Mouse (Mus musculus) spleen, embryonic (tissue): Measurements from ENCODE around the gene Slc12a5.

Experiments used
- CTCF ChIA-PET: fragments of 350-600 bp; sonication (Branson Sonifier 250); formaldehyde crosslinking; loops from one replicate; lab custom pipeline; 2022; lab: Charles Lee

Gene Slc12a5

DNA sequence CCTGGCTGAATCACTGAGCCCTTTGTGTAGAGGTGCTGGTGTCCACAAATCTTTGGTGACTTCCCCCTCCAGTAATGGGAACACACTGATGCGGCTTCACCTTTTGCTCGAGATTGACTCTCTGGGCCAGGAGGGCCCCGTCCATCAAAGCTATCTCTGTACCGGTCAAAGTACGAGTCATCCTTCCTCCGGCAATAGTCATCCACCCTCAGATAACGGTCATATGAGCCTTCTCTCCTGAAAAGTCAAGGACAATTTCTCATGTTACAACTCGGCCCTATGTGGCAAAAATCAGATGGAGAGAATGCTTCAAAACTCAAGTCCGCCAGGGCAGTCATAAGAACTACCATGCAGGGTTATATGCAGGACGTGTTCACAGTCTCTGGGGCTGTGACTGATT lies 49.7 kb downstream of the Slc12a5 start:
- CTCF ChIA-PET: no interaction called here

DNA sequence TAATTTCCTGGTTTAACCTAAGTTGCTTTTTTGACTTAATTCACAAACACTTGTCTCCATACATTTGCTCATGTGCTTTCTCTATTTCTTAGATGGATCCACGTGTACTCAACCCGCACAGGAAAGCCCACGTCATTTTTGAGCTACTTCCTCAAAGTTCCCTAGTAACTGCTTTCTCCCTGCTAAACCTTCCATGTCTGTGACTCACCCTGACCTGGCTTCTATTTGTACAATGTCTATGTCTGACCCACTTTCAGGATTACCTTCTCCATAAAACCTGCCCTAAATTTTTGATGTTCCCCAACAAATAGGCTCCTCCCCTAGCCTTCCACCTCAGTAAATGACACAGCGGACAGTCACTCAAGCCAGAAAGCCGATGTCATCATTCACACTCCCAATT lies 54.3 kb downstream of the Slc12a5 start:
- CTCF ChIA-PET: interaction anchor here (0.6 kb wide), 1 partner anchor 43 kb away, joined by 3 read pairs; no protein-coding TSS in a partner anchor

DNA sequence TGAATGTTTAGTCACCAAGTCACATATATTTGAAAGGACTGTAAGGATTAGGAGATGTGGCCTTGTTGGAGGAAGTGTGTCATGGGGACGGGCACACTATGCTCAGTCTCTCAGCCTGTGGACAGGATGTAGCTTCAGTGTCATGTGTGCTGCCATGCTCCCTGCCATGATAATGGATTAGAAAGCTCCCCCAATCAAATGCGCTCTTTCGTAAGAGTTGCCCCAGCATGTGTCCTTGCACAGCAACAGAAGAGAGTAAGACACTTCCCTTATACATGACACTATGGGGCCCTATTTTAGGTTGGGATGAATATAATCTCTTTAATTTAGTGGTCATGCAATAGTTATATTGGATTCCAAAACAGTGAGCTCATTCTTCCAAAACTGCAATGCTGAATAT lies 59.9 kb downstream of the Slc12a5 start:
- CTCF ChIA-PET: no interaction called here

DNA sequence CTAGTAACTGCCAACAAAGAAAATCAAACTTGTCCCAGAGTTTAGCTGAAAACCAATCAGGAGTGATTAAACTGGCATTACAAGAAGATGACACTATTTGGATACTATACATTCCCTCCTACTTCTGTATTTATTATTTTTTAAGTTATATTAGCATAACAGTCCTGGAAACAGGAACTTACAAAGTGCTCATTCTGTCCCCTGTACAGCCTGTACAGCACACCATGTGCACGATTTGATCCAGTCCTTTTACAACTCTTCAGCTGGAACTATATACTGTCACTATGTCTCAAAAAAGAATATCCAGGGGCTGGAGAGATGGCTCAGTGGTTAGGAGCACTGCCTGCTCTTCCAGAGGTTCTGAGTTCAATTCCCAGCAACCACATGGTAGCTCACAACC lies 66.6 kb downstream of the Slc12a5 start:
- CTCF ChIA-PET: interaction anchor here (0.6 kb wide), 1 partner anchor 640 kb away, joined by 5 read pairs; no protein-coding TSS in a partner anchor

DNA sequence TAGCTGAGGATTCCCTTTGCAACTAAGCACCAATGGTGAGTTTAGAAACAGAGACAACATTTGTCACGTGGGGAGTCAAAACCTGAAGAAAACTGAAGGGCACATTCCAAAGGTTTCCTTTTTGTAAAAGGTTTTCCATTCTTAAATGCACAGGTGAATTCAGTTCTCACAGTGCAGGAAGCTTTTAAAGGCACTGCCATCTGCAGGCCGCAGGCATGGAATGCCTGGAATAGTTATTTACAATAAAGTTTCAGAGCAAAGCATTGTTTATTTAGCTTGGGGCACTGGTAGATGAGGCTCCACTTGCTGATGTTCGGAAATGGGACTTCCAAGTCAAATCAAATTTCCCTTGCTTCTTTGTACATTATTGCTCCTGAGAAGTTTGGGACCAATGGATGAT lies 71.9 kb downstream of the Slc12a5 start:
- CTCF ChIA-PET: interaction anchor here (0.6 kb wide), 1 partner anchor 99 kb away, joined by 7 read pairs; no protein-coding TSS in a partner anchor

DNA sequence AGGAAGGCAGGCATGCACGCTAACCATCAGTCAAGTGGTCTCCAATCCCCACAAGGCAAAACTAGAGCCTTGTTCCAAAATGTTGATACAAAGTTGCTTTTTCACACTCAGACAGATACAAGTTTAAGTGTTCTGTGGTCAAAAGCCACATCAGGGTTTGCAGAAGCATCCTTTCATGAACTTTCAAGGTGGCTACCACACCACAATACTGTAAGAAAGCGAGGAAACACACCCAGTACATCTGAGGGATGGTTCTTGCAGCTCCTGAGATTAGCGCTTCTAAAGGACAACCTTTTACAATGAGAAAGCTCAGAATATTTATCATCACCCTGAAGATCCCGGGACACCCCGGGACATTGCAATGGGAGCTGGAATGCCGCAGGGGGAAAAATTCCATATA lies 72.7 kb downstream of the Slc12a5 start:
- CTCF ChIA-PET: interaction anchor here (0.7 kb wide), 1 partner anchor 174 kb away, joined by 3 read pairs; no protein-coding TSS in a partner anchor

DNA sequence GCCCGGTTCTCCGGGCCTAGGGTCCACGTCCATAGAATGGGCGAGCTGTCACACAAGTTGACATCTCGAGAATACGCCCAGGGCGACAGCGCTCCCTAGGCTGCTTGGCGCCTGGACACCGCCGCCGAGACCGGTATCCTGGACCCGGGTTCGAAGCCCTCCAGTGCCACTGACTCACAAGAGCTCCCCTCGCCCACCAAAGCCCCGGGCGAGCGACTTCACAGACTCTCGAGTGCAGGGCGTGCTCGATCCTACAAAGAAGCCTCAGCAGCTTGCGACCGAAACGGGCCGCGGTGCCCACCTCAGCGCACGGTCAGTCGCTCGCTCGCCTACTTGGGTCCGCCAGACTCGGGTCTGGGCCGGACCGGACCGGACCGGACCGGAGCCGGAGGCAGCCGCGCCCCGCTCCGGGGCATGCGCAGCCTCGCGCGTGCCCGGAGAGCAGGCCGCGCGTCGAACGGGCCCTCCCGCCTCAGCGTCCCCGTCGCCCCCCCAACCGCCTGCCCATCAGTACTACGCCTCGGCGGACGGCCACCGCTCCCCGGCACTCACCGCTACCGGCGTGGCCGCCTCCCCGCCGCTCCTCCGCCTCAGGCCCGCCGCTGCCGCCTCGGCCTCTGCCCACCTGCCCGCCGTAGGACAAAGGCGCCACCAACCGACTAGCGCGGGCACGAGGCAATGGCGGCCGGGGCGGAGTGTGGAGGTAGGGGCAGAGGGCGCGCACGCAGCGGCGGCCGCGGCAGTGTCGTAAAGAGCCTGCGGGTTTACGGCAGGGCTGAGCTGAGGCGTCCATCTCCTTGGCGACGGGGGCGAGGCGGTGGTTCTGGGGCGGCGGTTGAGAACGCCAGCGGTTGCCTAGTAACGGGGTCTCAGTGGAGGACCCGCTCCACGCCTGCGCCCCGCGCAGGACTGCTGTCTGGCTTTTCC lies 73.8 kb downstream of the Slc12a5 start, which contains the start of gene Ncoa5:
TSS of gene Ncoa5 (minus strand) at position 737 of the 927 bp plus-strand sequence.
- CTCF ChIA-PET: interaction anchor here (0.6 kb wide), 2 partner anchors 17 to 18 kb away, joined by 4 to 9 read pairs; no protein-coding TSS in a partner anchor

DNA sequence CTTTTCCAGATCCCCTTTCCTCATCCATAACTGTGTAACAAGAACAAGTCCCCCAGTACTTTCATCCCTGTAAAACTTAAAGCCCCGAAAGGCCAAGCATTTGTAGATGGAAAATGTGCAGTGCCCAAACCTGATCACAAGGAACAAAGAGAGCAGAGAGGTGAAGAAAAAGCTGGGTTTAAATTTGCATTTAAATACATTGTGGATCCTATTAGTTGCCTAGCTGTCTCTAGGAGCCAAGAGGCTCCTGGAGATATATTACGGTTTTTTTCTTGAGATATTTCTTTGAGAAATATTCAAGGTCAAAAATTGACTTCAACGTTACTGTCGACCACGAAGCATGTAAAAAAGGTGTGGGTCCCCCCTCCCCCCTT lies 74.4 kb downstream of the Slc12a5 start:
- CTCF ChIA-PET: interaction anchor here (0.6 kb wide), 1 partner anchor 27 kb away, joined by 6 read pairs; no protein-coding TSS in a partner anchor

DNA sequence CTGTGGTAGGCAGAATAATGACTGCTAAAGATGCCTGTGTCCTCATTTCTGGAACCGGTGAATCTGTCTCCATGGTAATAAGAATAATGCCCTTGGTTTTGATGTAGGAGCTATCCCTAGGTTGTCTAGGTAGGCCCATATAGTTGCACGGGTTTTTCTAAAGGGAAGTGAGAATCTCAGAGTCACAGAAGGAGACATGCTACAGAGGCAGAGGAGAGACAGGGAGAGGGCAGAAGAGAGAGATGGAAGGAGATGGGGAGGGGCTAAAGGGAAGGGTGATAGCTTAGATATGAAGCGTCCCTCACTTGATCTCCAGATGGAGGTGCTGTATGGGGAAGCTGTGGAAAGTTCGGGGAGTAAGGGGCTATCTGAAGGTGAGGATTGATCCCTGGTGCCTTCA lies 76.8 kb downstream of the Slc12a5 start:
- CTCF ChIA-PET: no interaction called here

DNA sequence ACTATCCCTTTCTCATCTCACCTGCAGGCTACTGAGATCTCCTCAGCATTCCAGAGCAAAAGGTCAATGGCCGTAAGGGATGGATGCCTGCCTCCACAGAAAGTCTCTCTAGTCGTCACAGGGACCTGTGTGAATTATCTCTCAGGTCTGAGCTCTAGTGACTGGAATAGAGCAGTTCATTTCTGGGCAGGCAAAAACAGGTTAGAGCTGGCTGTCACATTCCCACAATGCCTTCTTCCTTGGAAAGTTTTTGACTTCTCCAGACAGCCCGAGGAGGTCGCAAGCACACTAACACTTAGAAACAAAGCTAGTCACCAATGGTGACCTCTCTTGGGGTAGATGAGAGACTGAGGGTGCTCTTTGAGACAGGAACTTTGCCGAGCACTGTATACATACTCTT lies 81.5 kb downstream of the Slc12a5 start:
- CTCF ChIA-PET: no interaction called here

DNA sequence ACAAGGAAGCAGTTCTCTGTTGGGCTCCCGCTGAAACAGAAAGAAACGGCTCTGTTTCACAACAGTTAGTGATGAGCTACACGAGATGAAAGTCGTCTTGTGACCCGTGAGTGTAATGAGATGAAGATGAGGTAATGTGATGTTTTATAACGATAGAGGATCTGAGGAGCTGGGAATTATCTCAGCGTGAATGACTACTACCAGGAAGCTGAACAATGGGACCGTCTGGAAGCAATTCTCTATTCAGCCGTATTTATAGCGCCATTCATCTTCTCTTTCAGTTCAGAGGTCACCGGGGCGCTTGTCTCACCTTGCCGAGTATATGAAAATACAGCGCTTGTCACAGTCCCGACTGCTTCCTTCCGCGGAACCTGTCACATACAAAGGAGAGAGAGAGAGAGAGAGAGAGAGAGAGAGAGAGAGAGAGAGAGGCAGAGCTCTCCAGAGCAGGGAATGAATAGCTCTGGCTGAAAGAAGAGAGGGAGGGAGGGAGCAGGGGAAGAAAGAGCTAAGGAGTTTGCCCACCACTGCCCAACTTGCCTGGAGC lies 82.6 kb downstream of the Slc12a5 start:
- CTCF ChIA-PET: interaction anchor here (0.6 to 0.7 kb wide), 2 partner anchors 162 to 430 kb away, joined by 3 to 5 read pairs; partner anchors contain the start of gene Slc13a3

DNA sequence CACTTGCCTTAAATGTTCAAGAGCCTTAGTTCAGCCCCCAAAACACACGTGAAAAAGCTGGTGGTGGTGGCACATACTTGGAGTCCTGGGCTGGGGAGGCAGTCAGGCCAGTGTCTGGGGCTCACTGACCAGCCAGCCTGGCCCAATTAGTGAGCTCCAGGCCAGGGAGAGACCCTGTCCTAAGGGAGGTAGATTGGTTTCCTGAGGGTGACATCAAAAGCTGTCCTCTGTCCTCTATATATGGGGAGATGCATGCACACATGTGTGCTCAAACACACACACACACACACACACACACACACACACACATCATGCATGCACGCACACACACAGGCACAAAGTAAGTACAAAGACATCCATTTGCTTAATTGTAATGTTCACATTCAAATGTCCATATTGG lies 83.1 kb downstream of the Slc12a5 start:
- CTCF ChIA-PET: interaction anchor here (0.6 to 0.7 kb wide), 2 partner anchors 163 to 429 kb away, joined by 3 to 5 read pairs; partner anchors contain the start of gene Slc13a3

DNA sequence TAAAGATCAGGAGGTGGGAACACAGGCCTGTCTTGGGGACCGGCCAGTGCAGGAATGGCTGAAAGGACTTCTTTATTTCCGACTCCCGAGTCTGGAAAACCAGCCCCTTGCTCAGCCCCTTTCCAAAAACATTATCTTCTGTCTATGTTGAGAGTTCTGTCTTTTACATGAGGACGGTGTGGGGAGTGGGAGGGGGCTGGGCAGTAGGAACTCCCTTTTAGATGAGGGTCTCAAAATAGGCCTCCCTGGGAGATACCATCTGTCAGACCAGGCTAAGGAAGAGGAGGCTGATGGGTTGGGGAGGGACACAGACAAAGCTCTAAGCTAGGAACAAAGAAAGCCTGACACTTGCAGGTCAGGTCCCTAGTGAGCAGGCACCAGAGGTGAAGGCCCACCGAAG lies 88.4 kb downstream of the Slc12a5 start:
- CTCF ChIA-PET: no interaction called here
